Mouse (Mus musculus): ENCODE measurements at regions not wholly inside any gene's neighbourhood (a gene's known extent, or its start where the extent isn't known, plus 50 kb on each side); places are given as distances from the start of the nearest gene placed in this dataset.

- Histone ChIP-seq H3K36me3 (no peaks in the 10 kb centered on the region), H3K27ac (no peak overlapping the region), H3K9ac (no peak overlapping the region), H3K4me1 (0 out of 2 replicates have a peak, but pooled peaks cover 3% of the 10 kb centered on the region), H3K4me2 (no peak overlapping the region), H3K27me3 (no peaks in the 10 kb centered on the region), H3K9me3 (replicated peaks) (no peaks in the 10 kb centered on the region), H3K4me3 (replicated peaks) (no peak overlapping the region)
- ATAC-seq (replicated peaks; ENCODE audit: low FRiP score): no peak
- 83% methylated on average over 6 of the region's 6 CpGs for WGBS
These were observed 275.5 kb downstream of the Spry2 start for GRCm38 (mm10) chr14:105621124-105621523.

- WGBS: 55% methylated on average over 8 of the region's 8 CpGs
- Histone ChIP-seq H3K4me2 (no peak overlapping the region), H3K4me1 (0 out of 2 replicates have a peak, but pooled peaks cover 3% of the 10 kb centered on the region), H3K4me3 (replicated peaks) (no peak overlapping the region), H3K9me3 (replicated peaks) (no peaks in the 10 kb centered on the region), H3K36me3 (no peaks in the 10 kb centered on the region), H3K27ac (0 out of 2 replicates have a peak overlapping the region, but pooled peaks have one; percentile 10), H3K9ac (no peak overlapping the region), H3K27me3 (no peaks in the 10 kb centered on the region)
- ATAC-seq (replicated peaks; ENCODE audit: low FRiP score): no peak
These were observed 277.2 kb downstream of the Spry2 start for GRCm38 (mm10) chr14:105619449-105619848.

- ATAC-seq (replicated peaks; ENCODE audit: low FRiP score): no peak
- Histone ChIP-seq H3K9ac (no peak overlapping the region), H3K36me3 (no peaks in the 10 kb centered on the region), H3K27ac (no peak overlapping the region), H3K4me2 (no peak overlapping the region), H3K27me3 (no peaks in the 10 kb centered on the region), H3K4me1 (0 out of 2 replicates have a peak, but pooled peaks cover 3% of the 10 kb centered on the region), H3K9me3 (replicated peaks) (no peaks in the 10 kb centered on the region), H3K4me3 (replicated peaks) (no peak overlapping the region)
- 80% methylated on average over 3 of the region's 3 CpGs for WGBS
These were observed 280.9 kb downstream of the Spry2 start for GRCm38 (mm10) chr14:105615766-105616165.

DNA sequence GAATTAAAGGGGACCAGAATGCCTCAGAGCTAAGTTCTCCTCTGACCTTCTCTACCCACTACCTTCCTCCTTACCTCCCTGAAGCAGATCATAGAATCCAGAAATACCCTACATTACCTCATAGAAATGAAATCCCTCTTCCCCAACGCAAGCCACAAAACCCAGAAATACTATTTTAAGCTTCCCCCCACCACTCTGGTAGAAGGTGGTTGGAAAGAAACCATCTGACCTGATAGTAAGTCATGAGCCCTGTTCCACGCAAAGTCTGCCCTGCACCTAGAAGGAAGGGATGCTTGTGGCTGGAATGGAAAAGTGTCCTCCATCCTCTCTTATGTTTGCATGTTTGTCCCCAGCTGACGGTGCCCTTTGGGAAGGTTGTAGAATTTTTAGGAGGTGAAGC lies 283.8 kb downstream of the Spry2 start:
- H3K4me3 ChIP-seq (replicated peaks): no peak overlapping the region
- no peak overlapping the region for H3K27ac ChIP-seq
- no peaks in the 10 kb centered on the region for H3K9me3 ChIP-seq (replicated peaks)
- H3K9ac ChIP-seq: no peak overlapping the region
- no peaks in the 10 kb centered on the region for H3K4me1 ChIP-seq
- no peaks in the 10 kb centered on the region for H3K27me3 ChIP-seq
- H3K36me3 ChIP-seq: no peaks in the 10 kb centered on the region
- no peak overlapping the region for H3K4me2 ChIP-seq
- 88% methylated on average over 3 of the region's 3 CpGs for WGBS
- ATAC-seq (replicated peaks; ENCODE audit: low FRiP score): no peak

DNA sequence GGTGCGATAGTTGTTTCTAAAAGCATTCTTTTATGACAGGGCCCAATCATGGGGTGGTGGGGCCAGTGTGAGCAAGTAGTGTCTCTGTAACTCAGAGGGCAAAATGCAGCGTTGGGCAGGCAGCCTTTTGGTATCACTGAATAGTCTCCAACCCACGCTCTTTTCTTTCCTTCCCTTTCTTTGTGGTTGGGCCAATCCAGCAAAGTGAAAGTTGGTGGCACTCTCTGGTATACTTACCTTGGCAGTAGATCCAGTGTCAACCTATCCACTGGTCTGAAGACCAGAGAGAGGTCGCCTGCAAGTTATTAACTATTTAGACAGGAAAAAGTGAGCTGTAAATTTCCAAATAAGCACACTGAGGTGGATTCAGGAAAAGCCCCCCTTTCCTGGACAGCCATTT lies 287.8 kb downstream of the Spry2 start:
- Histone ChIP-seq H3K9me3 (replicated peaks) (no peaks in the 10 kb centered on the region), H3K9ac (no peak overlapping the region), H3K4me3 (replicated peaks) (no peak overlapping the region), H3K4me2 (no peak overlapping the region), H3K36me3 (no peaks in the 10 kb centered on the region), H3K27ac (no peak overlapping the region), H3K4me1 (no peaks in the 10 kb centered on the region), H3K27me3 (no peaks in the 10 kb centered on the region)
- no peak for ATAC-seq (replicated peaks; ENCODE audit: low FRiP score)
- WGBS: 79% methylated on average over 4 of the region's 4 CpGs

- H3K9me3 ChIP-seq (replicated peaks): no peaks in the 10 kb centered on the region
- 88% methylated on average over 3 of the region's 3 CpGs for WGBS
- H3K27ac ChIP-seq: no peak overlapping the region
- no peak overlapping the region for H3K9ac ChIP-seq
- no peaks in the 10 kb centered on the region for H3K27me3 ChIP-seq
- H3K4me2 ChIP-seq: no peak overlapping the region
- ATAC-seq (replicated peaks; ENCODE audit: low FRiP score): no peak
- no peak overlapping the region for H3K4me3 ChIP-seq (replicated peaks)
- H3K4me1 ChIP-seq: no peaks in the 10 kb centered on the region
- no peaks in the 10 kb centered on the region for H3K36me3 ChIP-seq
These were observed 290.1 kb downstream of the Spry2 start for GRCm38 (mm10) chr14:105606551-105606950.

DNA sequence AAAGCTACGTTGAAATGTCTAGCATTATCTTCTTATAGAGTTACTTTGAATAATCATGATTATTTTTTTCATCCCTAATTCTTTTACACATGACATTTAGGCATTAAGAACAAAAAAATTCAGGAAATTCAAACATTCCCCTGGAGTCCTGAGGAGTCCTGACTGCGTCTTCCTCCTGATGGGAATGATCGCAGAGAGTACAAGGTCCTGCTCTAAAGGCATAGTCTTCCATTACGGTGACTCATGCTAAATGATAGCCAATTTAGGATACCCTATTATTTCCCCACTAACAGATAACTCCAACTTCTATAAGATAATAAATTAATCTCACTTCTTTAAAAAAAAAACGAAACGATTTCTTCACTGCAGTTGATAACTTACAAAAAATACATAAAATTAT lies 292.2 kb downstream of the Spry2 start:
- no peaks in the 10 kb centered on the region for H3K4me1 ChIP-seq
- H3K27ac ChIP-seq: no peak overlapping the region
- no peaks in the 10 kb centered on the region for H3K27me3 ChIP-seq
- WGBS: 92% methylated on average over 6 of the region's 6 CpGs
- no peak overlapping the region for H3K4me3 ChIP-seq (replicated peaks)
- H3K9ac ChIP-seq: no peak overlapping the region
- ATAC-seq (replicated peaks; ENCODE audit: low FRiP score): no peak
- 0 out of 2 replicates have a peak, but pooled peaks cover 3% of the 10 kb centered on the region for H3K9me3 ChIP-seq (replicated peaks)
- no peak overlapping the region for H3K4me2 ChIP-seq
- no peaks in the 10 kb centered on the region for H3K36me3 ChIP-seq

DNA sequence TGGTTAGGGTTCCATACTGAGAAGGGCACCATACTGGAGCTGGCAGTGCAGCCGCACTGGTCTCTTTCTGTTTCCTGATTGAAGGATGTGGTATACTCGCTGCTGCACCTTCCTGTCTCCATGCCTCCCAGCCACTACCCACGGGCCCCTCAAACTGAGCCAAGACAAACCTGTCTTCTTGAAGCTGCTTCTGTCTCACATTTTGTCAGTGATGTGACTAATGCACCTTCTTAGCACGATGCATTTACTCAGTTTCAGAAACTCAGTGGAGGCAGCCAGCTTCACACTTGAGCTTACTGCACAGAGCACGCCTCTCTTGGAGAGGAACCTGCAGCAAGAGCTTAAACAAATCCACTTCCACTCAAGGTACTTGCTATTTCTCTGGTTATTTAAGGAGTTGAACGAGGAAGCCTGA lies 293.6 kb downstream of the Spry2 start:
- ATAC-seq (replicated peaks; ENCODE audit: low FRiP score): no peak

GRCm38 (mm10) chr14:105599550-105600453 lies 296.8 kb downstream of the Spry2 start:
- H3K27ac ChIP-seq: no peak overlapping the region
- no peak overlapping the region for H3K9ac ChIP-seq
- H3K4me3 ChIP-seq (replicated peaks): no peak overlapping the region
- peaks cover 3% of the 10 kb centered on the region; the same call in 1 of the 2 replicates for H3K4me1 ChIP-seq
- H3K9me3 ChIP-seq (replicated peaks): 0 out of 2 replicates have a peak, but pooled peaks cover 3% of the 10 kb centered on the region
- 93% methylated on average over 24 of the region's 24 CpGs for WGBS
- H3K4me2 ChIP-seq: no peak overlapping the region
- no peak for ATAC-seq (replicated peaks; ENCODE audit: low FRiP score)
- no peaks in the 10 kb centered on the region for H3K27me3 ChIP-seq
- H3K36me3 ChIP-seq: no peaks in the 10 kb centered on the region

More for the DNA sequence above, 293.6 kb downstream of the Spry2 start:
- Histone ChIP-seq H3K4me3 (replicated peaks) (no peak overlapping the region), H3K27me3 (no peaks in the 10 kb centered on the region), H3K9ac (no peak overlapping the region), H3K4me2 (no peak overlapping the region), H3K4me1 (peaks cover 3% of the 10 kb centered on the region; the same call in 1 of the 2 replicates), H3K9me3 (replicated peaks) (0 out of 2 replicates have a peak, but pooled peaks cover 3% of the 10 kb centered on the region), H3K36me3 (no peaks in the 10 kb centered on the region), H3K27ac (no peak overlapping the region)
- WGBS: 69% methylated on average over 6 of the region's 6 CpGs

- peaks cover 3% of the 10 kb centered on the region; the same call in 1 of the 2 replicates for H3K4me1 ChIP-seq
- no peaks in the 10 kb centered on the region for H3K27me3 ChIP-seq
- H3K4me2 ChIP-seq: peak overlapping the region; percentile 38
- H3K27ac ChIP-seq: no peak overlapping the region
- H3K9ac ChIP-seq: no peak overlapping the region
- no peaks in the 10 kb centered on the region for H3K9me3 ChIP-seq (replicated peaks)
- no peak for ATAC-seq (replicated peaks; ENCODE audit: low FRiP score)
- H3K36me3 ChIP-seq: no peaks in the 10 kb centered on the region
- no peak overlapping the region for H3K4me3 ChIP-seq (replicated peaks)
- WGBS: 87% methylated on average over 7 of the region's 7 CpGs
These were observed 306.9 kb downstream of the Spry2 start for GRCm38 (mm10) chr14:105589751-105590150.

GRCm38 (mm10) chr14:105589261-105589660 lies 307.4 kb downstream of the Spry2 start:
- Histone ChIP-seq H3K4me3 (replicated peaks) (no peak overlapping the region), H3K9me3 (replicated peaks) (no peaks in the 10 kb centered on the region), H3K36me3 (no peaks in the 10 kb centered on the region), H3K4me2 (peak overlapping the region; percentile 38), H3K9ac (no peak overlapping the region), H3K4me1 (peaks cover 3% of the 10 kb centered on the region; the same call in 1 of the 2 replicates), H3K27me3 (no peaks in the 10 kb centered on the region), H3K27ac (no peak overlapping the region)
- WGBS: 61% methylated on average over 20 of the region's 20 CpGs
- 0 out of 2 replicates have a peak, but pooled peaks have one; percentile 33 for ATAC-seq (replicated peaks; ENCODE audit: low FRiP score)

GRCm38 (mm10) chr14:105588391-105589163 lies 308.0 kb downstream of the Spry2 start:
- peaks cover 3% of the 10 kb centered on the region; the same call in 1 of the 2 replicates for H3K4me1 ChIP-seq
- no peak overlapping the region for H3K9ac ChIP-seq
- no peaks in the 10 kb centered on the region for H3K27me3 ChIP-seq
- no peaks in the 10 kb centered on the region for H3K36me3 ChIP-seq
- H3K9me3 ChIP-seq (replicated peaks): no peaks in the 10 kb centered on the region
- no peak overlapping the region for H3K4me2 ChIP-seq
- no peak overlapping the region for H3K27ac ChIP-seq
- no peak overlapping the region for H3K4me3 ChIP-seq (replicated peaks)
- 77% methylated on average over 15 of the region's 15 CpGs for WGBS
- no peak; the same call in 1 of the 2 replicates for ATAC-seq (replicated peaks; ENCODE audit: low FRiP score)

Data from kidney, embryonic 15.5 days (tissue).